Mouse (Mus musculus) lung, adult 2 months (tissue): ENCODE measurements around the gene Fbf1. TPM values are rescaled to one million over a fixed set of nuclear protein-coding genes. Genes with fewer than 3 reads are reported as not detected.

Source experiments
- DNase-seq: peaks from one replicate; pipeline ENCODE4 v3.0.0; 2022
- H3K4me1 ChIP-seq: fragments of 200-500 bp; 2 replicates; pipeline ENCODE4 v1.6.1; 2011; ENCODE audit warnings: low read length; ENCODE audit not compliant: control insufficient read depth, insufficient read depth
- H3K4me3 ChIP-seq: fragments of 200-500 bp; replicated peaks from 2 replicates; pipeline ENCODE3; 2011; ENCODE audit warnings: low read depth, mild to moderate bottlenecking, control low read depth, low read length; ENCODE audit errors: extremely low read depth
- CTCF ChIP-seq: fragments of 200-500 bp; IDR thresholded peaks from 2 replicates; pipeline ENCODE4 v1.5.1; 2011; ENCODE audit warnings: mild to moderate bottlenecking, low read length, control low read depth; ENCODE audit not compliant: insufficient read depth
- POLR2A ChIP-seq: fragments of 200-500 bp; IDR thresholded peaks from 2 replicates; pipeline ENCODE4 v1.6.1; 2011; ENCODE audit warnings: low read depth, mild to moderate bottlenecking, control low read depth, low read length, borderline replicate concordance; ENCODE audit errors: extremely low read depth
- WGBS: fragments of 180-500 bp; shearing (Covaris S2); methylation state at CpG from one replicate; pipeline ENCODE4 v1.1.7; 2018; 5-methylcytosine and 5-hydroxymethylcytosine counted together
- polyA plus RNA-seq: library from polyadenylated mRNA; depleted of rRNA; stranded (reverse); fragments of >200 nt; gene quantifications from 2 replicates; pipeline ENCODE4 v1.2.3, GENCODE M21; 2012

Fbf1 gene
- polyA plus RNA-seq, 1 experiment: 35.5 TPM

- DNase-seq: no peak
- Histone ChIP-seq H3K4me3 (no peak overlapping the region), H3K4me1 (no peaks in the 10 kb centered on the region)
- no peak for TF ChIP-seq CTCF
- no peak for TF ChIP-seq POLR2A
- 92% methylated on average over 3 of the region's 3 CpGs for WGBS
These were observed 35.2 kb upstream of the Fbf1 start for GRCm38 (mm10) chr11:116203150-116203549.

GRCm38 (mm10) chr11:116201151-116201550 lies 33.2 kb upstream of the Fbf1 start:
- WGBS: 94% methylated on average over 2 of the region's 2 CpGs
- Histone ChIP-seq H3K4me3 (no peak overlapping the region), H3K4me1 (peaks cover 7% of the 10 kb centered on the region)
- TF ChIP-seq POLR2A: no peak
- TF ChIP-seq CTCF: no peak
- DNase-seq: no peak

- under 1% methylated on average over 62 of the region's 62 CpGs for WGBS
- TF ChIP-seq CTCF (no peak), POLR2A (peak; percentile 92)
- Histone ChIP-seq H3K4me3 (peak within 1 kb of the TSS; percentile 87), H3K4me1 (peaks cover 16% of the 10 kb centered on the region)
- DNase-seq: peak; percentile 98
These were observed 30.9 kb upstream of the Fbf1 start, which contains the start of the genes Ten1 and Acox1 for GRCm38 (mm10) chr11:116198639-116199531. Ten1 (plus strand) TSS chr11:116198855. Acox1 (minus strand) TSS chr11:116199045.

- peak overlapping the region; percentile 87 for H3K4me3 ChIP-seq
- WGBS: 16% methylated on average over 13 of the region's 13 CpGs
- TF ChIP-seq POLR2A (no peak), CTCF (no peak)
- DNase-seq: no peak
- H3K4me1 ChIP-seq: peaks cover 16% of the 10 kb centered on the region
These were observed 30.2 kb upstream of the Fbf1 start for GRCm38 (mm10) chr11:116198132-116198531.

DNA sequence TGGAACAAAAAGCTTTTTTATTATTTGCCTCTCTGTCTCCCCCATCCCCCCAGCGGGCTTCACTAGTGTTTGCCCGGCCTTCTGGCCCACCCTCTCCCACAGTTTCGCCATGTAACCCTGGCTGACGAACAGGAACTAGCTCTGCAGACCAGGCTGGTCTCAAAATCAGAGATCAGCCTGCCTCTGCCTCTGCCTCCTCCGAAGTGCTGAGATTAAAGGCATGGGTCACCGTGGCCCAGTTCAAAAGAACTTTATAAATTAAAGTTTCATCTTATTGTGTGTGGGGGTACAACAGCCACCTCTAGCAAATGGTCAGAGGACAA lies 29.6 kb upstream of the Fbf1 start:
- H3K4me1 ChIP-seq: peaks cover 16% of the 10 kb centered on the region
- peak overlapping the region; percentile 39 for H3K4me3 ChIP-seq
- no peak for TF ChIP-seq POLR2A
- TF ChIP-seq CTCF: no peak
- no peak for DNase-seq
- WGBS: 76% methylated on average over 6 of the region's 6 CpGs

DNA sequence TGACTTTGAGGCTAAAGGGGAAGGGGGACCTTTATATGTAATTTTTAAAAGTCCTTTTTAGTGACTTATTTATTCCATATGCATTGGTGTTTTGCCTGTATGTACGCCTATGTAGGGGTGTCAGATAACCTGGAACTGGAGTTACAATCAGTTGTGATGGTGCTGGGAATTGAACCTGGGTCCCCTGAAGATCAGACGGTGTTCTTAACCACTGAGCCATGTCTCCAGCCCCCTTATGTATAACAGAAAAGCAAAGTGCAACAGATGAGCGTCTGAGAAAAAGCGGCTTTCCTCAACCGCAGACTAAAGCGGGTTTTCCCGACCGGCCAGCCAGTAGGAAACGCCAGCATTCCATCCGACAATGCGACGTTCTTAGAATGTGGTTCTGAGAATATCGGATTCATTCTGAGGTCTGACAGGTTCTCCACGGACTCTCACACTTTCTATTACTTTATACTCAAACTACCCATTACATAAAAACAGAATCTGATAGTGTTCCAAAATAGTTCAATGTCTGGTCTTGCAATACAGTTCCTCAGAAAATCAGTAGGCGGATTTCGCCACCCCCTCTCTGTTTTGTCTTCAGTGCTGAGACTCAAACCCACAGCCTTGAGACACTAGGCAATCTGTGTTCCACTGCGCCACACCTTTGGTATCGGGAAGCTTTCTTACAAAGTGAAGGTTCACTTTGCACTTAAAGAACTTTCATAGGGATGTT lies 29.1 kb upstream of the Fbf1 start:
- TF ChIP-seq CTCF (no peak), POLR2A (no peak)
- H3K4me1 ChIP-seq: peaks cover 16% of the 10 kb centered on the region
- H3K4me3 ChIP-seq: no peak overlapping the region
- 93% methylated on average over 18 of the region's 18 CpGs for WGBS
- DNase-seq: no peak

- TF ChIP-seq POLR2A: no peak
- no peak for TF ChIP-seq CTCF
- Histone ChIP-seq H3K4me1 (peaks cover 16% of the 10 kb centered on the region), H3K4me3 (no peak overlapping the region)
- 77% methylated on average over 3 of the region's 3 CpGs for WGBS
- no peak for DNase-seq
These were observed 28.4 kb upstream of the Fbf1 start for GRCm38 (mm10) chr11:116196336-116196735.

DNA sequence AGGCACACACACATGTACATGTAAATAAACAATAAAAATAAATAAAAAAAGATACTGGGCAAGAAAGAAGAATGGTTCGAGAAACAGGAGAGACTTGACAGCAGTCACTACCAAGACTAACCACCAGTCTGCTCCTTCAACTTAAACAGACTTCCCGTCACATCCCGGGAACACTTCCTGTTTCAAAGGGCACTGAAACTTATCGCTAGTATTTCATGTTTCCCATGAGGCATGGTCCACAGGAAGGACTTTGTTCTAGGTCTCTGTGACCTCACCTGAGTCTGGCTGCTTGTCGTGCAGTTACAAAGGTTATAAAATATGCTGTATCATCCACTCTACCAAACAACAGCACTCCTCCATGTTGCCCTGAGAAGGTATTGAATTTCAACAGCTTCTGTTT lies 27.3 kb upstream of the Fbf1 start:
- H3K4me1 ChIP-seq: peaks cover 16% of the 10 kb centered on the region
- DNase-seq: no peak
- 28% methylated on average over 5 of the region's 5 CpGs for WGBS
- TF ChIP-seq CTCF: no peak
- TF ChIP-seq POLR2A: no peak
- H3K4me3 ChIP-seq: no peak overlapping the region

- Histone ChIP-seq H3K4me3 (no peak overlapping the region), H3K4me1 (peaks cover 16% of the 10 kb centered on the region)
- no peak for DNase-seq
- TF ChIP-seq CTCF (no peak), POLR2A (no peak)
- 75% methylated on average over 8 of the region's 8 CpGs for WGBS
These were observed 26.7 kb upstream of the Fbf1 start for GRCm38 (mm10) chr11:116194619-116195018.
